Mouse (Mus musculus): Measurements from ENCODE around the gene 5730596B20Rik. TPM values are rescaled to one million over a fixed set of nuclear protein-coding genes. Genes with fewer than 3 reads are reported as not detected.
A peak's percentile ranks its signal among the peaks of the same experiment; 100 is the strongest.

5730596B20Rik gene
- polyA plus RNA-seq, 1 experiment from 2014 or later = 0.33 TPM

- WGBS = 4% methylated on average over 44 of the region's 47 CpGs
- Histone ChIP-seq H3K9ac (no peak within 1 kb of the TSS), H3K27ac (no peak within 1 kb of the TSS), H3K9me3 (replicated peaks) (no peaks in the 10 kb centered on the region), H3K36me3 (no peaks in the 10 kb centered on the region), H3K4me3 (peak within 1 kb of the TSS; percentile 33), H3K4me1 (replicated peaks) (peaks cover 43% of the 10 kb centered on the region), H3K4me2 (peak within 1 kb of the TSS; percentile 49), H3K27me3 (peaks cover 99% of the 10 kb centered on the region)
- ATAC-seq (replicated peaks; ENCODE audit: insufficient number of reproducible peaks, insufficient read depth, low FRiP score, low read depth) = no peak
These were observed 31.0 kb downstream of the 5730596B20Rik start, which contains the start of gene Hoxa6 for GRCm38 (mm10) chr6:52208072-52208867. Hoxa6 (minus strand) TSS chr6:52208722.

- no peaks in the 10 kb centered on the region for H3K36me3 ChIP-seq
- H3K4me1 ChIP-seq (replicated peaks) = peaks cover 35% of the 10 kb centered on the region
- no peak overlapping the region for H3K9ac ChIP-seq
- peaks cover 99% of the 10 kb centered on the region for H3K27me3 ChIP-seq
- no peak for ATAC-seq (replicated peaks; ENCODE audit: insufficient number of reproducible peaks, insufficient read depth, low FRiP score, low read depth)
- peak overlapping the region; percentile 49 for H3K4me2 ChIP-seq
- no peaks in the 10 kb centered on the region for H3K9me3 ChIP-seq (replicated peaks)
- H3K4me3 ChIP-seq = peak overlapping the region; percentile 33
- WGBS = 14% methylated on average over 18 of the region's 18 CpGs
- H3K27ac ChIP-seq = no peak overlapping the region
These were observed 31.8 kb downstream of the 5730596B20Rik start for GRCm38 (mm10) chr6:52208868-52209684.

- Histone ChIP-seq H3K9me3 (replicated peaks) (no peaks in the 10 kb centered on the region), H3K4me3 (no peak overlapping the region)
- ATAC-seq (replicated peaks; ENCODE audit: insufficient number of reproducible peaks, insufficient read depth, low FRiP score, low read depth) = no peak
These were observed 32.4 kb downstream of the 5730596B20Rik start for GRCm38 (mm10) chr6:52209685-52210046.

GRCm38 (mm10) chr6:52211170-52211935 is 34.1 kb downstream of the 5730596B20Rik start:
- peak; percentile 48; the same call in 1 of the 2 replicates for ATAC-seq (replicated peaks; ENCODE audit: insufficient number of reproducible peaks, insufficient read depth, low FRiP score, low read depth)
- peak overlapping the region; percentile 57 for H3K4me2 ChIP-seq
- peak overlapping the region; percentile 42 for H3K4me3 ChIP-seq
- H3K36me3 ChIP-seq = no peaks in the 10 kb centered on the region
- H3K9ac ChIP-seq = no peak overlapping the region
- 2% methylated on average over 37 of the region's 37 CpGs for WGBS
- no peak overlapping the region for H3K27ac ChIP-seq
- peaks cover 33% of the 10 kb centered on the region for H3K4me1 ChIP-seq (replicated peaks)
- H3K27me3 ChIP-seq = peaks cover 99% of the 10 kb centered on the region
- no peaks in the 10 kb centered on the region for H3K9me3 ChIP-seq (replicated peaks)

More at GRCm38 (mm10) chr6:52209685-52210046, 32.4 kb downstream of the 5730596B20Rik start:
- WGBS = 20% methylated on average over 12 of the region's 12 CpGs
- Histone ChIP-seq H3K27me3 (peaks cover 99% of the 10 kb centered on the region), H3K4me1 (replicated peaks) (peaks cover 29% of the 10 kb centered on the region), H3K27ac (no peak overlapping the region), H3K36me3 (no peaks in the 10 kb centered on the region), H3K4me2 (no peak overlapping the region), H3K9ac (no peak overlapping the region)

GRCm38 (mm10) chr6:52211961-52212360 is 34.7 kb downstream of the 5730596B20Rik start:
- Histone ChIP-seq H3K4me1 (replicated peaks) (peaks cover 35% of the 10 kb centered on the region), H3K9me3 (replicated peaks) (no peaks in the 10 kb centered on the region), H3K4me2 (peak overlapping the region; percentile 57), H3K27me3 (peaks cover 99% of the 10 kb centered on the region), H3K27ac (no peak overlapping the region), H3K36me3 (no peaks in the 10 kb centered on the region), H3K9ac (no peak overlapping the region), H3K4me3 (peak overlapping the region; percentile 42)
- ATAC-seq (replicated peaks; ENCODE audit: insufficient number of reproducible peaks, insufficient read depth, low FRiP score, low read depth) = no peak
- WGBS = 6% methylated on average over 13 of the region's 13 CpGs

- H3K4me1 ChIP-seq (replicated peaks) = peaks cover 40% of the 10 kb centered on the region
- H3K27ac ChIP-seq = no peak overlapping the region
- H3K36me3 ChIP-seq = no peaks in the 10 kb centered on the region
- peaks cover 99% of the 10 kb centered on the region for H3K27me3 ChIP-seq
- H3K4me3 ChIP-seq = peak overlapping the region; percentile 42
- WGBS = 1% methylated on average over 22 of the region's 22 CpGs
- ATAC-seq (replicated peaks; ENCODE audit: insufficient number of reproducible peaks, insufficient read depth, low FRiP score, low read depth) = no peak
- H3K4me2 ChIP-seq = peak overlapping the region; percentile 57
- no peak overlapping the region for H3K9ac ChIP-seq
- H3K9me3 ChIP-seq (replicated peaks) = no peaks in the 10 kb centered on the region
These were observed 35.3 kb downstream of the 5730596B20Rik start for GRCm38 (mm10) chr6:52212556-52213118.

- Histone ChIP-seq H3K4me1 (replicated peaks) (peaks cover 36% of the 10 kb centered on the region), H3K4me2 (peak within 1 kb of the TSS; percentile 57), H3K9me3 (replicated peaks) (no peaks in the 10 kb centered on the region), H3K27me3 (peaks cover 100% of the 10 kb centered on the region), H3K4me3 (peak within 1 kb of the TSS; percentile 42), H3K9ac (no peak within 1 kb of the TSS), H3K27ac (no peak within 1 kb of the TSS), H3K36me3 (no peaks in the 10 kb centered on the region)
- 7% methylated on average over 38 of the region's 38 CpGs for WGBS
- ATAC-seq (replicated peaks; ENCODE audit: insufficient number of reproducible peaks, insufficient read depth, low FRiP score, low read depth) = no peak
These were observed 36.1 kb downstream of the 5730596B20Rik start, which contains the start of the genes Hoxa3 and Gm28308 for GRCm38 (mm10) chr6:52213119-52213986. Hoxa3 (minus strand) TSS chr6:52213336. Gm28308 (minus strand) TSS chr6:52213339.

- 23% methylated on average over 5 of the region's 5 CpGs for WGBS
- Histone ChIP-seq H3K27ac (no peak overlapping the region), H3K27me3 (peaks cover 100% of the 10 kb centered on the region), H3K4me3 (no peak overlapping the region), H3K4me1 (replicated peaks) (peaks cover 30% of the 10 kb centered on the region), H3K9me3 (replicated peaks) (no peaks in the 10 kb centered on the region), H3K4me2 (no peak overlapping the region), H3K36me3 (no peaks in the 10 kb centered on the region), H3K9ac (no peak overlapping the region)
- no peak for ATAC-seq (replicated peaks; ENCODE audit: insufficient number of reproducible peaks, insufficient read depth, low FRiP score, low read depth)
These were observed 37.0 kb downstream of the 5730596B20Rik start for GRCm38 (mm10) chr6:52214271-52214670.

- WGBS = 34% methylated on average over 3 of the region's 3 CpGs
- no peaks in the 10 kb centered on the region for H3K36me3 ChIP-seq
These were observed 37.8 kb downstream of the 5730596B20Rik start for GRCm38 (mm10) chr6:52215070-52215469.

More at GRCm38 (mm10) chr6:52215070-52215469, 37.8 kb downstream of the 5730596B20Rik start:
- H3K27me3 ChIP-seq = peaks cover 100% of the 10 kb centered on the region
- no peak for ATAC-seq (replicated peaks; ENCODE audit: insufficient number of reproducible peaks, insufficient read depth, low FRiP score, low read depth)
- H3K4me1 ChIP-seq (replicated peaks) = peaks cover 30% of the 10 kb centered on the region
- H3K27ac ChIP-seq = no peak overlapping the region
- no peak overlapping the region for H3K4me3 ChIP-seq
- H3K9me3 ChIP-seq (replicated peaks) = no peaks in the 10 kb centered on the region
- no peak overlapping the region for H3K9ac ChIP-seq
- H3K4me2 ChIP-seq = no peak overlapping the region
